Mouse (Mus musculus) limb, embryonic 14.5 days (tissue): Measurements from ENCODE around the gene Ahdc1. TPM values are rescaled to one million over a fixed set of nuclear protein-coding genes. Genes with fewer than 3 reads are reported as not detected.

Experiments
- ATAC-seq: fragments of 200-750 bp; cut with Nextera tagmentation; 2 replicates; pipeline ENCODE4 v1.8.0; 2017; ENCODE audit warnings: low read depth, moderate number of reproducible peaks, moderate TSS enrichment; ENCODE audit not compliant: low FRiP score
- DNase-seq: peaks from one replicate; pipeline ENCODE4 v3.0.0-alpha.2; 2015; ENCODE audit warnings: low spot score
- H3K27ac ChIP-seq: fragments of 300-500 bp; sonication (generic); replicated peaks from 2 replicates; pipeline ENCODE4 v1.5.1; 2014; ENCODE audit warnings: low read depth, mild to moderate bottlenecking, low read length, moderate library complexity, mixed read lengths
- H3K27me3 ChIP-seq: fragments of 300-500 bp; sonication (generic); 2 replicates; pipeline ENCODE4 v1.6.1; 2014; ENCODE audit warnings: low read length, mixed read lengths; ENCODE audit not compliant: control insufficient read depth, insufficient read depth
- H3K36me3 ChIP-seq: fragments of 300-500 bp; sonication (generic); 2 replicates; pipeline ENCODE4 v1.6.1; 2014; ENCODE audit warnings: mild to moderate bottlenecking, low read length, moderate library complexity, mixed read lengths; ENCODE audit not compliant: control insufficient read depth, insufficient read depth
- H3K4me1 ChIP-seq: fragments of 300-500 bp; sonication (generic); 2 replicates; pipeline ENCODE4 v1.6.1; 2014; ENCODE audit warnings: antibody characterized with exemption, low read length, mixed read lengths; ENCODE audit not compliant: control insufficient read depth, insufficient read depth
- H3K4me2 ChIP-seq: fragments of 300-500 bp; sonication (generic); replicated peaks from 2 replicates; pipeline ENCODE4 v1.6.1; 2014; ENCODE audit warnings: low read depth, mild to moderate bottlenecking, low read length, moderate library complexity; ENCODE audit not compliant: severe bottlenecking
- H3K4me3 ChIP-seq: fragments of 300-500 bp; sonication (generic); replicated peaks from 2 replicates; pipeline ENCODE4 v1.5.1; 2014; ENCODE audit warnings: low read length
- H3K9ac ChIP-seq: fragments of 300-500 bp; sonication (generic); 2 replicates; pipeline ENCODE4 v1.6.1; 2014; ENCODE audit warnings: mild to moderate bottlenecking, low read depth, low read length, moderate library complexity; ENCODE audit not compliant: severe bottlenecking
- H3K9me3 ChIP-seq: fragments of 300-500 bp; sonication (generic); 2 replicates; pipeline ENCODE4 v1.6.1; 2016; ENCODE audit warnings: low read length; ENCODE audit not compliant: control insufficient read depth
- POLR2A ChIP-seq: fragments of 200-500 bp; IDR thresholded peaks from 2 replicates; pipeline ENCODE4 v1.8.0; 2012; ENCODE audit warnings: inconsistent platforms, mild to moderate bottlenecking, moderate library complexity, borderline replicate concordance; ENCODE audit not compliant: insufficient read depth, insufficient read length; ENCODE audit errors: extremely low read depth
- WGBS: fragments of 180-500 bp; shearing (Covaris S2); extraction: QIAGEN DNeasy Blood & Tissue Kit; methylation state at CpG from one replicate; pipeline ENCODE4 v1.1.7; 2014; 5-methylcytosine and 5-hydroxymethylcytosine counted together
- polyA plus RNA-seq, 2 experiments: library from polyadenylated mRNA; depleted of rRNA in 1 of 2; stranded (reverse) in 1 of 2; unstranded in 1 of 2; fragments of >200 nt; fragmentation: Nextera tagmentation in 1 of 2; extraction: Ambion mirVana in 1 of 2; gene quantifications; 2 replicates each; pipeline versions ENCODE4 v1.2.1 to v1.2.3; 2012 to 2014

The Ahdc1 gene
- polyA plus RNA-seq, 2 experiments, result 12.9 to 29.6 TPM

- H3K36me3 ChIP-seq, result peaks cover 94% of the 10 kb centered on the region
- H3K9ac ChIP-seq, result no peak overlapping the region
- DNase-seq (no peak), ATAC-seq (no peak)
- 94% methylated on average over 14 of the region's 14 CpGs for WGBS
- no peak overlapping the region for H3K4me2 ChIP-seq
- no peak overlapping the region for H3K4me3 ChIP-seq
- H3K27ac ChIP-seq, result no peak overlapping the region
- H3K9me3 ChIP-seq, result no peaks in the 10 kb centered on the region
- peaks cover 21% of the 10 kb centered on the region for H3K4me1 ChIP-seq
- no peaks in the 10 kb centered on the region for H3K27me3 ChIP-seq
- TF ChIP-seq POLR2A, result no peak
These were observed 51.2 kb downstream of the Ahdc1 start for GRCm38 (mm10) chr4:133062286-133062685.

- DNase-seq, result no peak
- Histone ChIP-seq H3K9me3 (no peaks in the 10 kb centered on the region), H3K36me3 (peaks cover 92% of the 10 kb centered on the region), H3K4me3 (no peak overlapping the region), H3K27me3 (no peaks in the 10 kb centered on the region), H3K9ac (no peak overlapping the region), H3K27ac (no peak overlapping the region), H3K4me1 (peaks cover 12% of the 10 kb centered on the region; the same call in 1 of the 2 replicates), H3K4me2 (no peak overlapping the region)
- WGBS, result 94% methylated on average over 18 of the region's 18 CpGs
- no peak for ATAC-seq
- no peak for TF ChIP-seq POLR2A
These were observed 52.1 kb downstream of the Ahdc1 start for GRCm38 (mm10) chr4:133063203-133063602.

- no peaks in the 10 kb centered on the region for H3K27me3 ChIP-seq
- TF ChIP-seq POLR2A, result no peak
- H3K27ac ChIP-seq, result no peak overlapping the region
- ATAC-seq (no peak), DNase-seq (no peak)
- H3K4me1 ChIP-seq, result peaks cover 6% of the 10 kb centered on the region; the same call in 1 of the 2 replicates
- 89% methylated on average over 12 of the region's 13 CpGs for WGBS
- peaks cover 95% of the 10 kb centered on the region for H3K36me3 ChIP-seq
- H3K9ac ChIP-seq, result no peak overlapping the region
- no peak overlapping the region for H3K4me2 ChIP-seq
- H3K4me3 ChIP-seq, result no peak overlapping the region
- H3K9me3 ChIP-seq, result no peaks in the 10 kb centered on the region
These were observed 52.7 kb downstream of the Ahdc1 start for GRCm38 (mm10) chr4:133063799-133064198.

- Histone ChIP-seq H3K27me3 (no peaks in the 10 kb centered on the region), H3K27ac (no peak overlapping the region), H3K4me3 (no peak overlapping the region), H3K9ac (no peak overlapping the region), H3K4me2 (no peak overlapping the region), H3K4me1 (no peaks in the 10 kb centered on the region), H3K36me3 (peaks cover 95% of the 10 kb centered on the region), H3K9me3 (no peaks in the 10 kb centered on the region)
- no peak for ATAC-seq
- TF ChIP-seq POLR2A, result no peak
- WGBS, result 94% methylated on average over 19 of the region's 19 CpGs
- no peak for DNase-seq
These were observed 53.7 kb downstream of the Ahdc1 start for GRCm38 (mm10) chr4:133064791-133065190.

- no peak overlapping the region for H3K4me3 ChIP-seq
- ATAC-seq (no peak), DNase-seq (no peak)
- H3K9me3 ChIP-seq, result no peaks in the 10 kb centered on the region
- H3K4me2 ChIP-seq, result no peak overlapping the region
- no peaks in the 10 kb centered on the region for H3K27me3 ChIP-seq
- 95% methylated on average over 14 of the region's 14 CpGs for WGBS
- H3K36me3 ChIP-seq, result peaks cover 95% of the 10 kb centered on the region
- no peaks in the 10 kb centered on the region for H3K4me1 ChIP-seq
- no peak overlapping the region for H3K9ac ChIP-seq
- TF ChIP-seq POLR2A, result no peak
- H3K27ac ChIP-seq, result no peak overlapping the region
These were observed 54.9 kb downstream of the Ahdc1 start for GRCm38 (mm10) chr4:133065894-133066386.

- TF ChIP-seq POLR2A, result no peak
- 82% methylated on average over 12 of the region's 12 CpGs for WGBS
- H3K4me3 ChIP-seq, result no peak overlapping the region
- DNase-seq, result no peak
- no peaks in the 10 kb centered on the region for H3K9me3 ChIP-seq
- peaks cover 94% of the 10 kb centered on the region for H3K36me3 ChIP-seq
- no peak overlapping the region for H3K4me2 ChIP-seq
- no peaks in the 10 kb centered on the region for H3K27me3 ChIP-seq
- H3K27ac ChIP-seq, result 0 out of 2 replicates have a peak overlapping the region, but pooled peaks have one; percentile 38
- peaks cover 9% of the 10 kb centered on the region; the same call in 1 of the 2 replicates for H3K4me1 ChIP-seq
- H3K9ac ChIP-seq, result no peak overlapping the region
- ATAC-seq, result no peak
These were observed 57.5 kb downstream of the Ahdc1 start for GRCm38 (mm10) chr4:133068400-133069138.
